Mouse (Mus musculus) ES-CJ7 (cell line): ENCODE data around the gene Serpina3i.

Source experiments
- DNase-seq: peaks from one replicate; pipeline ENCODE4 v3.0.0; 2011; ENCODE audit warnings: low read depth, low spot score

The Serpina3i gene

GRCm38 (mm10) chr12:104293963-104294362, 31.0 kb downstream of the Serpina3i start:
- DNase-seq: no peak

- no peak for DNase-seq
Observed at GRCm38 (mm10) chr12:104298049-104298448, 35.1 kb downstream of the Serpina3i start.

- DNase-seq: no peak
Observed at GRCm38 (mm10) chr12:104305991-104306390, 43.1 kb downstream of the Serpina3i start.

GRCm38 (mm10) chr12:104314253-104314652, 51.3 kb downstream of the Serpina3i start, which contains the start of gene Serpina3j:
Gene Serpina3j (plus strand): TSS chr12:104314553.
- no peak for DNase-seq
